Mouse (Mus musculus) gastrocnemius, postnatal 25 days (tissue): ENCODE measurements around the gene Amacr. TPM values are rescaled to one million over a fixed set of nuclear protein-coding genes. Genes with fewer than 3 reads are reported as not detected.
A peak's percentile ranks its signal among the peaks of the same experiment; 100 is the strongest.

Experiments used
- DNase-seq: peaks from one replicate; pipeline ENCODE4 v3.0.0; 2022
- long read RNA-seq, 2 experiments: library from polyadenylated mRNA; stranded (forward); transcript quantifications; one replicate each; pipeline ENCODE4 v2.0.0; 2021
- total RNA-seq, 2 experiments: library from RNA; stranded (reverse); gene quantifications; 1 replicate in 1 of 2; 2 replicates in 1 of 2; pipeline ENCODE4 v1.2.3; 2021

Gene Amacr
- total RNA-seq: 10 to 100 TPM; 16.3 to 19.7 TPM
- long read RNA-seq, experiment 1, transcript Amacr-201 (5 exons, 2,577 nt): major isoform, 29 of 38 reads
- long read RNA-seq, experiment 1, partial matches to known transcripts: 2 of 38 reads
- long read RNA-seq, experiment 1, other reads (novel, unspliced or antisense): 7 of 38 reads
- long read RNA-seq, experiment 2, transcript Amacr-201 (5 exons, 2,577 nt): major isoform, 43 of 51 reads
- long read RNA-seq, experiment 2, partial matches to known transcripts: 0 of 51 reads
- long read RNA-seq, experiment 2, other reads (novel, unspliced or antisense): 8 of 51 reads

DNA sequence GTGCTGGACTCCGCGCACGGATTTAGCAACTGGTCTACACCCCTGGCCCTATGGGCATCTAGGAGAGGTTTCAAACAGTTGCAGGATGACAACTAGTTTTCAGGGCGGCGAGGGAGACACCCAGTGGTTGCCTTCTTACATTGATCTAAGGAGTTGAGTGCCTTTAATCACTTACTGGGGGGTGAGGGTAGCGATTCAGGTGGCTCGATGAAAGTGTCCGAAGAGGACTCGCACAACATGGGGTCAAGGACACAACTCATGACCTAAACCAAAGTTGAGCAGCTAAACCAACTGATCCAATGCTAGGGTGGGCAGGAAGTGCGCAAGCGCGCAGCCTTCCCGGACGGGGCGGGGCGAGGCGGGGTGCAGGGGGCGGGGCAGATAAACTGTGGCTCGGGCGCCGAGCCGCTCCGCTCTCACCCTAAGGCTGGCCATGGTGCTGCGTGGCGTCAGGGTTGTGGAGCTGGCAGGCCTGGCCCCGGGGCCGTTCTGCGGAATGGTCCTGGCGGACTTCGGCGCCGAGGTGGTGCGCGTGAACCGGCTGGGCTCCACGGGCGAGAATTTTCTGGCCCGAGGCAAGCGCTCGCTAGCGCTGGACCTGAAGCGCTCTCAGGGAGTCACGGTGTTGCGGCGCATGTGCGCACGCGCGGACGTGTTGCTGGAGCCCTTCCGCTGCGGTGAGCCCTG is at the start of gene Amacr:
Gene Amacr, plus strand, starts transcription at position 380 of the 687 bp plus-strand sequence.
- peak; percentile 92 for DNase-seq

DNA sequence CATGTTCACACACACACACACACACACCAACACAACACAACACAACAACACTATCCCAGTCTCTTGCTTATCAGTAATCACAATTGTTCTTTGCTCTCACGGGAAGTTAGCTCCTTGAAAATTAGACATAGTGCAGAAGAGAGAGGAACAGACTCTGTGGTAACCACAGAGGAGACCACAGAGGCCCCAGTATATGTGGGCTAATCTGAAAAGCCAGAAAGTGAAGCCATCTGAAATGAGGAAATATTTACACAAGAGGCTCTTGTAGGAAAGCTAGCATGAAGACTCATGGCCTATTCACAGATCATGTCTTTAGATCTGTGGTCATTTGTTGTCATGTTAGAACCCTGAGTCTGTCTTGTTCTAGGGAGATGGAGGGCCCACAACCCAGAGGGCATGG is 47.6 kb upstream of the Amacr start:
- DNase-seq: no peak

DNA sequence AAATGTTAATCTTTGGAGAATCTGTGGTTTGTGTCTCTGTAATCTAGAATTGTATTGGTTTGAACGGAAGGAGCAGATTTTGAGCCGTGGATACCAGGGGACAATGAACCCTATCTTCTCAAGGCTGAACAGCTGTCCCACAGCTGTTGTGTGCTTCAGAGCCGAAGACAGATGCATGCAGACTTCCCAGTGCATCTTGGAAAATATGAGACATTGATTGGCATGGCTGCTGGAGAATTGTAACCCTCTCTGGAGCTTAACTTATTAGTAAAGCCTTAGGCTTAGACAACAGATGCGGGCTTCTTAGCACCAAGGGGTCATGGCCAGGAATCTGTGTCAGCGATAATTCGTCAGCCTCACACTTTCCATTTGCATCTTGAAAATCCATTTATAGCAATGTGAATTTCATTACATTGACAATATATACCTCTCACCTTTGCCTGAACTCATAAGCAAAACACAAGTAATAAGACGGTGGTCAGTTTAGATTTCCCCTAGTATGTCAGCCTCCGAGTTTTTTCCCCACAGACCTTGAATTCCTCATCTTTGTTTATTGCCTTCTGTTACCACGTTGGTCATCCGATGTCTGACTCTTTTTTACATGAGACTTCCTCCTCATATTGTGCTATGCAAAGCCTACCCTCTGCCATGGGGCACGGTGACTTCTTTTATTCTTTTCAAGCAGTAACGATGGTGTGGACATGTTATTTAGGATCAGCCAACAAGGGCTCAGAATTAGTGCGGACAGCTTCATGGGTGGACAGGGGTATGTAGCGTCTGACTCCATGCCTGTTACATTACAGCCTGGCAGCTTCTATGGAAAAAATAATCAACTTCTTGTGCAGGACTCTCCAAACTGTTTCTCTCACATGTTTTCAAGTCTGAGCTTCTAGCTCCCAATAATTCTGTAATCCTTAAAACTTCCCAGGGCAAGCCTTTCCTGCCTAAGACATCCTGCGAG is 41.1 kb upstream of the Amacr start:
- DNase-seq: peak; percentile 20

DNA sequence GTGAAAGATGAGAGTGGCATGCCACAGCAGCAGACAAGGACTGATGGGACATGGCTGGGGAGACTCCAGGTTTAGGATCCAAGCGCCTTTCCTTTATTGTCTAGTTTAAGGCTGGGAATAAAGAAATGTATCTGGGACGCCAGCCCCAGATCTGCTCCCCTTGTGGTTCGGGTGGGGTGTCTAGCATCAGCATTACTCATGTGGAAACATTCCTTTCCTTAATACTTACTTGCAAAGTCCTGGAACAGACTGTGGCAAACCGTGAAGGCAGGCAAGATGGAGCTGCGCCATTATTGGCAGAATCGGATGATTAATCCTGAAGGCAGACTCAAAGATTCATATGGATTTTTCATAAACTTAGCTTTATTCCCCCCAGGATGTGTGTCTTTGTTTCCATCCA is 39.7 kb upstream of the Amacr start:
- DNase-seq: no peak

DNA sequence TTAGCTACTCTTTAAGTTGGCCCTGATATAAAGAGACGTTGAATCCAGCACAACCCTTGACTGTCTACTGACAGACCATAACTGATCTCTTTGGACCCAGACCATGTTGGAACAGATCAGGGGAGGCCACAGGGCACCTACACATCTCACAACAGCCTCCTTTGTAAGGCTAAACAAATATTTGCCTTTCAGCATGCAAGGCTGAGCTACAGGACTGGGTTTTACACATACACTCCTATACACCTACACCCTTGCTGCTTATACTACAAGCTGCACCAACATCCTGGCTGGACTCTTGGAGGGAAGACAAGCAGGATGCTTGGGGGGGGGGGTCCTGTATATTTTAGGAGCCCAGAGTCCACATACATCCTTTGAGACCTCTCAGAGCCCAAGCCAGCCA is 33.7 kb upstream of the Amacr start:
- DNase-seq: no peak

DNA sequence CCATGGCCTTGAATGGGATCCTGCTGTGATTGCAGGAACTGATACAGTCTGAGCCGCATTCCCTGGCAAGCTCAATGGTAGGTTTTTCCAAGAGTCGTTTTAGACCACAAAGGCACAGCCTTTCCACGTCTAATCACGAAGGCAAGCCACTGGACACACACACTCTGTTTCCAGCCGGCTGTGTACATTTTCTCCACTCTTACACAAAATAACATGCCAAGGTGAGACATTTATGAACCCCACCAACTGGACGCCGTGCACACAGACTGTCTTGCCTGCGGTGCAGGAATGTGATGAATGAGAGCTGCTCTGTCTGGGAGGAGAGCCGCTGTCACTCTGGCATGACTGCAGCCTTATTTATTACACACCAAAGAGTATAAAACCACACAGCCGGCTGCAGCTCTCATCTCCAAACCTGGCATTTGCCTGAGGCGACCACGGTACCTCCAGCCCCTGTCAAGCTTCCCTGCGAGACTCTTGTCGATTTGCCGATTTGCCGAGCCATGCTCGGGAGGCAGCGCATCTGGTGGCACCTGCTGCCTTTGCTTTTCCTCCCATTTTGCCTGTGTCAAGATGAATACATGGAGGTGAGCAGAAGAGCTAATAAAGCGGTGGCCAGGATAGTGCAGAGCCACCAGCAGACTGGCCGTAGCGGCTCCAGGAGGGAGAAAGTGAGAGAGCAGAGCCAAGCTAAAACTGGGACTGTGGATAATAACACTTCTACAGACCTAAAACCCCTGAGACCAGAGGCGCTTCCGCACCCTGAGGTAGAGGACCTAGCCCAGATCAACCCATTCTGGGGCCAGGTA is 29.4 kb upstream of the Amacr start, which contains the start of gene C1qtnf3:
Gene C1qtnf3, plus strand, starts transcription at position 382 of the 809 bp plus-strand sequence.
- peak; percentile 24 for DNase-seq

DNA sequence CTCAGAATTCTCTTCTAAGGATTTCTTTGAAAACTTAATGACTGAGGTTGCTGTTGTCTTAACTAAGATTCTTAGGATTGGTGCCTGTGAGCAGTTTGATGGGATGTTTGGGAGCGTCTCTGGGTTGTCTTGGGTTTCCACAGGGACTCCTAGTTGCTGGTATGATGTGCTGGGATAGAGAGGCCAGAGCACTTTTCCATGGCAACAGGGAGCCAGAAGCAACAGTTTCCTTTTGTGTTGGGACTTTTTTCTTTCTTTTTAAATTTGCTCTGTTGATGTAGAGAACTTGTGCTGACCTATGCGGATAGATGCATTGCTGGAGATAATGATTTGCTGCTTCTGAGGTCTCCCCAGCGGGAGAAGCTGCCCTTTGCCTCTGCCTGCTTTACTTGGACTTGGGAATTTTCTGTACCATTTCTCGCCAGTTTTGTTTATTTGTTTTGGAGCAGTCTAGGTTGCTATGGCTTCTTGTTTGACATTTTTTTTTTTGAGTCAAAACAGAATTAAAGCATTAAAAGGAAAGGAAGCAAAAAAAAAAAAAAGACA is 28.7 kb upstream of the Amacr start:
- no peak for DNase-seq

DNA sequence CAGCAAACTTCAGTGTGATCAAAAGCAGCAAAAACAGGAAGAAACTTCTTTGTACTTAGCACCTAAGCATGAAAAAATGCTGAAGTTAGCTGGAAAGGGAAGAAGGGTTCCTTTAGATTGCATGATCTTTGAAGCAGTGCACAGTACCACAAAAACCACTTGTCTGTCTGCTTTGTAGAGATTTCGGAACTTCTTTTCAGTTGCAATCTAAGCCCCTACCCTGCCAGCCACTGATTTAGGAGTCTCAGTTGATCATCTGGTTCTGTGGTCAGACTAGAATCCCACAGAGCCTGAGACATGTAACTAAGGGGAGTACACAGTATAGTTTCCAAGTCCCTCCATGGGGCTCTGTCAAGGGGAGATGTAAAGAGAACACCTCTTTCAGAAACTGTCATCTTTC is 28.1 kb upstream of the Amacr start:
- DNase-seq: no peak

DNA sequence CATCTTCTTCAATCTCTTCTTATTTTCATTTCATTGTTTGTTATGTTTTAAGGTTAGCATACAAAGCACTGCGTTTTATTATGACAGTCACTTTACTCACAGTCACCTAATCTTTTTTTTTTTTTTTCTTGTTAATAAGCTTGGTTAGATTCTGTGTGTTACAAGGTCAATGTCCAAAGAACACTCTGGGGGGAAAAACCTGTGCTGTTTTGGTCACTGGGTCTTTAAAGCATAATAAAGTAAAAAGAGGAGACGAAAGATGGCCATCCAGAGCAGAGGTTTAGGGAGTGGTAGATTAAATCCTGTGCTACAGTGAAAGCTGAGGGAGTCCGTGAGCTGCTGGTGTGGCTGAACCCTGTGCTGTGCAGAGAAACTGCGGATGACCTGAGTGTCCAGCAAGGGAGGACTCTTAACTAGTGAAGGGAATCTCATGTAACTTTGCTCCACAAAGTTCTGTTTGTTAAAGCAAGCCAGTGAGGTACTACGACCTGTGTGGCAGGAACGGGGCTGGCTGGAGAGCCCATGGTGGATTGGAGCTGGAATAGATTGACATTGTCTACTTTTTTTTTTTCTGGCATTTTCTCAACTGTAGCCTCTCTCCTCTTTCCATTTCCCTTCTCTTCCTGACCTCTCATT is 27.1 kb upstream of the Amacr start:
- DNase-seq: no peak

DNA sequence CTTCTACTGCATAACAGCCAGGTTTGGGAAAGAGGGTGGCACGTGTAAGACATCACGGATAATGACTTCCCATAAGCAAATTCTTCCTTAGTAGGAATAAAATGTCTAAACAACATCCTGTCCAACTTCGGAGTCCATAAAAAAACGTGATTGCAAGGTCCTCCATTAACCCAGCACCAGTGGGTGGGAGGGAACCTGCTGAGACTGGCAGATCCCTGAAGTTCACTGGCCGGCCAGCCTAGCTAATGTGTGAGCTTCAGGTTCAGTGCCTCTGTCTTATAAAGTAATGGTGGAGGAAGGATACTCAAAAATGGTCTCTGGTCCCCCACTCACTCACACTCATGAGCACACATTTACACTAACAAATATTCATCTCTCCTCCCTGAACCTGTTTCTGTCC is 26.4 kb upstream of the Amacr start:
- no peak for DNase-seq

DNA sequence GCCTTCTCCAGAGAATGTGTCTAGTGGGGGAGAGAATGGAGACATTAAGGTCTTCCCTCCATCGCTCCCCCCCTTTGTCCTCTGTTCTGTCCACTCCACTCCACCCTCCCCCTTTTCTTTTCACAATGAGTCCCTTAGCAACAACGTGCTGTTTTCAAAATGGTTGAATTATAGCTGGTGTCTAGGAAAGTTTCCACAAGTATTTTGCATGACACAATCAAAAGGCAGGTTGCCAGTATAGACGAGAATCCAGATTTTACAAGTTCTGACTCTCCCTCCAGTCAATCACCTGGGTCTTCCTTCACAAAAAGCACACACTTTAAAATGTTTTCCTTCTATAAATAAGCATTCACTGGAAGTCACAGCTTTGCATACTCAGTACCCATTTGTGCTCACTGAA is 24.9 kb upstream of the Amacr start:
- DNase-seq: no peak

DNA sequence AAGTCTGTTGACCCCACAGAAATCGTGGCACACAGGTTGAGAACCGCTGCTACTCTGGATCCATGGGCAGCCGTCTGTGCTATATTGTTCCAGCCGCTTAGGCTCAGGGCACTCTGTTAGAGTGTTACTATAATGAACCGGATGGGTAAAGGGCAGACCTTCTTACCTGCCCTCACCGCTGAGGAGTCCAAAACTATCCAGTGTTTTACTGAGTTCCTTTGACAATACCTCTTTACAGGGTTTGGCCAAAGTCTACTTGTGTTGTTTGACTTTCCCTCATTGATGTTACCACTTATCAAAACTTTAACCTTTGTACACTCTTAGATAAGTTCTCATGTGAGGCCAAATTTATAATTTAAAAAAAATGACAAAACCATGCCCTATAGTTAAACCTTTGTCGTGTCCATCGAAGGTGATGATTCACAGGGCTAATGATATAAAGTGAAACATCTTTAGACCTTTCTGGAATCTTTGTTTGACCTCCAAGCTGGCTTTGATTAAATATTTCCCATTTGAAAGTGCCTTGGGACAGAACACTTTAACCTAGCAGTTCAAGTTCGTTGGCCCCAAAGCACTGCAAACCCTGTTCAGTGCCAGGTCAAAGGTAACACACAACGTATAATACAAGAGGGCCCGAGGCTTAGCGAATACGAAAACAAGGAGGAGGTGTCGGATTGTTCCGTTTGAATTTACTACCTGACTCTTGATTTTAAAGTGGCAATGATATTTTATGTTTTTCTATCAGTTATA is 22.1 kb upstream of the Amacr start:
- no peak for DNase-seq

DNA sequence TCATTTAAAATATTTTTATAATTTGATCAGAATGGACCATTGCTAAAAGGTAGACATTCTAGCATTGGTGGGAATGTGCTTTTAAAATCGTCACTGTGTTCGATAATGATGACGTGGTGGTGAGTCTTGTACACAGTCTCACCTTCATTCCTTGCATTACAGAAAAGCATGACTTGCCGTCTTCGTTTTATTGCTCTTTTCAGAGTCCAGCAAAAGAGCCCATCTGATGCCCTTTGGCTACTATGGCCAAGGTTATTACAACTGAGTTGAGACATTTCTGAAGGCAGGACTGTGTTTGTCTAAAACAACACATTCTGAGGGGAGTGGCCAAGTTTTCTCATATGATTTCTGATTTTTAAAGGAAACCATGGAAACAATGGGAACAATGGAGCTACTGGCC is 21.3 kb upstream of the Amacr start:
- no peak for DNase-seq

DNA sequence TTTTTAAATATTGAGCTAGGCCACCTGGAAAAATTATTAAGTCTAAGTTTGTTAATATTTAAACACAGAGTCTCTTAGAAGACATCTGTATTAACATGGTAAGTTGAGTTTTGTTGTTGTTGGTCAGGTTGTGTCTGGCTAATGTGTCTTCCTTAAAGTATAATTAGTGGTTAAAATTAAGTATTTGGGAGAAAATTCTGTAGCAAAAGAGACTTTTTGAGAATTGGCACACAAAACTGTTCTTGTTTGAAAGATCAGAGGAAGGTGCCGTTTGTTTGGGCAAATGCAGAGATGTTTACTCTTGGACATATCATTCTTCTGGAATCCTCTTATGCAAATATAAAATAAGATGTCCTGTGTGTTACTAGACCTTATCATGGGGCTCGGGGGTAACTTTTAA is 19.0 kb upstream of the Amacr start:
- no peak for DNase-seq

DNA sequence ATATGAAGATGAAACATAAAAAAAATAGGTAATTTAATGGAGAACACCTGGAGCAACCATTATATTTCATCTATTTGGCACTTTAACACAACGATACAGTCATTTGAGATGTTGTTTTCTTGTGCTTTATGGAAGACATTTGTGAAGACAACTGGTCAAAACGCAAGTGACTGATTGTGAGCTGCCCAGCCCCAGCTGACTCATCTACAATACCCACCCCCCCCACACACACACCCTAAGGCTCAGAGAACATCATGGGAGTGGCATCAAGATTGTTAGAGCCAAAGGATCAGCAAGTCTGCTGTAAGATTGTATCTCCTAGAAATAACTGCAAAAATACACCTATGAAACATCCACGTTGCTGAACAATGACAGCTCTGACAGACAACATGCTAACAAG is 12.1 kb upstream of the Amacr start:
- DNase-seq: no peak

DNA sequence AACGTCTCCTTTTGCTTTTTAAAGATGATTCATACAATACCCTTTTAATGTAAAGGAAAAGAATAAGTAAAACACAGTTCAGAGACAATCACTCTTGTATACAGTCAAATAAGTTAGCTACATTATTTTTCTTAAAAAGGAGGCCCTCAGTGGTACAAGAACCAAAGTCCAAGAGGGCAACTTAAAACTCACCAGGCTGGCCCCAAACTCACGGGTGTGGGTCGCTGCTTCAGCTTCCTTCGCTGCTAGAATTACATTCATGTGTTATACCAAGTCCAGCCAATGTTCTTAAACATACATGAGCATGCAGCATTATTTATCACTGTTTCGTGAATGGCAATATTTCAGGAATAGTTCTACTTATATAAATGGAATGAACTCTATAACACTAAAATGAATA is 10.8 kb upstream of the Amacr start:
- DNase-seq: no peak

DNA sequence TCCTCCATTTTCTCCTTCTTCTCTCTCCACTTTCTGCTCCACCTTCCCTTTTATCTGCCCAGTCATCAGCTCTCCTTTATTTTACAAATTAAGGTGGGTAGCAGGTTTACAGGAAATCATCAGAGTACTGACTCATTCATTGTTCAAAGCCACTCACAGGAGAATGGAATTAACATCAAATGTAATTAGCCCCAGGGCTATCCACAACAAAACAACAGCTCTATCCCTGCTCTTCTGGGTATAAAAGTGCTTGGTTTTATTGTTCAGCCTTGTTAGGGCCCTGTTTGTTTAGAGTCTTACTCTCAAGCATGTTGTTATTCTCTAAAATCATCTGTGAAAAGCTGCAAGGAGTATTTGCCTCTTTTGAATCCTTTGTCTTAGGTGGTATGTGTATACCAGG is 4.4 kb upstream of the Amacr start:
- no peak for DNase-seq

DNA sequence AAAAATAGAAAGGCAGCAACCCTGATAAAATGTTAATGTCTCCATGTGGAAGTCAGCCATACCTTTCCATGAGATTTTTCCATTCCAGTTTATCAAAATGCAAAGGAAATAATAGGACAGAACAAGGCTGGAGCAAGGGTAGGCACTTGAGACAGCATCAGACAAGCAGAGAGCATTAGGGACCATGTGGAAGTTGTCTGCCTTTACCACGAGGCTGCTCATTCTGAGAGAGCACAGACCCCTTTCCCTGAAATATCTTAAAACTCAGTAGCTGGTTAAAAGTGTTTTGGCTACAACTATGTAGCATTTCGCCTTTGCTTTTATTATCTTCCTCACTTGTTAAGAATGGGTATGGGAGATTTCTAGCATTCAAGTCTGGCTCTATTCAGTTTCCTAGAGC is 844 bp upstream of the Amacr start:
- DNase-seq: no peak

DNA sequence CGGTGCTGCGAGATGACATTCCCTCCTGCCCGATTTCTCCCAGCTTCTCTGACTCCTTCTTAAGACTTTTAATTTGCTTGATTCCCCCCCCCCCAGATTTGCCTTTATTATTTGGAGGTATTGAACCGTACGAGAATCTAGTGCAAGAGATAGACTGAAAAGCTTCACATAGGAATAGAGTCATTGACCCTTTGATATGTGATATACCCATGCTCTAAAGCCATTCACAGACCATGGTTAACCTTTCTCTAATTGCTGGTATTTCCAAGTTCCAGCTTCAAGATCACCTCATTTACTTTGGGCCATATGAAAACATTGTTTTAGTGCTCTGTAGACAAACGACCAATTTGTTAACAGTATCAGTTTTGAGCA is 494 bp downstream of the Amacr start:
- no peak for DNase-seq

DNA sequence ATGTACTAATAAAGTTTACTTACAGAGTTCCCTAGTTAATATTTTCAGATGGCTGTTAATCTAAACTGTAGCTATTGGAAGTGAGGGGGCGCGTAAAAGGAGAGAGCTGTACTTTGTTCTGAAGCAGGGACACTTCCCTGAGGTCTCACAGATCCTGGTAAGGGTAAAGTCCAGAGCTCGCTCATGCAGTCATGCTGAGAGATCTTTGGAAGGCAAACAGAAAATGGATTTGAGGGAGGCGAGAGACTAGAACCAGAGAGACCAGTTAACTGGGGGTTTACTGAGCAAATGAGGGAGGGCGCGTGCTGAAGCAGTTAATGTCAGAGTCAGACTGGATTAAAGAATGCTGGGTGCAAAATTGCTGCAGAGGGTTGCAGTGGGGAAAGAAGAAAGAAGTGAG is 4.2 kb downstream of the Amacr start:
- no peak for DNase-seq
